Mouse (Mus musculus): ENCODE data around the gene Enc1. TPM values are rescaled to one million over a fixed set of nuclear protein-coding genes. Genes with fewer than 3 reads are reported as not detected.
A peak's percentile ranks its signal among the peaks of the same experiment; 100 is the strongest.

Gene Enc1
- polyA plus RNA-seq, 1 experiment from 2014 or later: 7.9 TPM

DNA sequence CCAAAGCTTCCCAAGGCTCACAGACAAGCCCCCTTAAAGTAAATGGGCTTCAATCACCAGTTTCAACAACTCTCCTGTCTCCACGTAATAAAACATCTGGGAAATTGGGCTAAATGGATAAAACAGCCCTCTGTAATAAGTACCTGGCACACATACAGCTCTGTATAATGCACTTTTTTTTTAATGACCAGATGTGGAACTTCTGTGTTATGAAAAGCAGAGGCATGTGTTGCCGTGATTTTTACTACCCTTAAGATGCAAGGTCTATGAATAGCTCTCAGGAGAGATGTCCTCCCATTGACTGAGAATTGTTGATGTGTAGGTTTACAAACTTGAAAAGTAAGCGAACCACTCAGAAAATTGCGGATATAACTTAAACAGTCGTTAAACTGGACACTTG, 24.7 kb upstream of the Enc1 start:
- Histone ChIP-seq H3K27me3 (ENCODE audit: control insufficient read depth, insufficient read depth, low read length) (no peaks in the 10 kb centered on the region), H3K27ac (ENCODE audit: low read length) (no peak overlapping the region), H3K4me1 (ENCODE audit: control insufficient read depth, insufficient read depth, low read length) (no peaks in the 10 kb centered on the region), H3K9me3 (ENCODE audit: control insufficient read depth, low read depth, low read length) (no peaks in the 10 kb centered on the region), H3K4me2 (replicated peaks; ENCODE audit: low read depth, low read length) (no peak overlapping the region), H3K4me3 (ENCODE audit: low read depth, low read length) (no peak overlapping the region), H3K36me3 (ENCODE audit: control insufficient read depth, insufficient read depth, low read length) (no peaks in the 10 kb centered on the region), H3K9ac (replicated peaks; ENCODE audit: low read depth, low read length) (no peak overlapping the region)
- ATAC-seq (ENCODE audit: insufficient number of reproducible peaks, insufficient read depth, low FRiP score, low read depth): no peak
- 54% methylated on average over 5 of the region's 5 CpGs for WGBS

DNA sequence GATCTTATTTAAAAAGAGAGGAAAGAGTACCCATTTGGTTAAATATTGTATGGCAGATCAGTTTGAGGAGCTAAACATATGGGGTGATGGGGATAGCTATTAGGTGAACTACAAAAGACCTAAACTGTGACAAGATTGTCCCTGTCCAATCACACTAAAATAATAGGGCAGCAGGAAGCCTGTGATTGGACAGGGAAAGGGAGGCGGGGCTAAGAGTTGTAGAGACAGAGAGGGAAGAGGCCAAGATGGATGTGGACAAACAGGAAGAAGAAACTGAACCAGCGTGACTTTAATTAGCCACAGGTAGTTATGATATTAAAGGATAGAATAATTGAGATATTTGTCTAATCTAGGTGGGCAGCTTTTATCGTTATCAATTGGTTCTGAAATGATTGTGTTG, 20.9 kb upstream of the Enc1 start:
- Histone ChIP-seq H3K9ac (replicated peaks; ENCODE audit: low read depth, low read length) (no peak overlapping the region), H3K27me3 (ENCODE audit: control insufficient read depth, insufficient read depth, low read length) (no peaks in the 10 kb centered on the region), H3K27ac (ENCODE audit: low read length) (no peak overlapping the region), H3K9me3 (ENCODE audit: control insufficient read depth, low read depth, low read length) (no peaks in the 10 kb centered on the region), H3K36me3 (ENCODE audit: control insufficient read depth, insufficient read depth, low read length) (no peaks in the 10 kb centered on the region), H3K4me2 (replicated peaks; ENCODE audit: low read depth, low read length) (no peak overlapping the region), H3K4me1 (ENCODE audit: control insufficient read depth, insufficient read depth, low read length) (no peaks in the 10 kb centered on the region), H3K4me3 (ENCODE audit: low read depth, low read length) (no peak overlapping the region)
- no peak for ATAC-seq (ENCODE audit: insufficient number of reproducible peaks, insufficient read depth, low FRiP score, low read depth)
- 90% methylated on average over 3 of the region's 3 CpGs for WGBS

DNA sequence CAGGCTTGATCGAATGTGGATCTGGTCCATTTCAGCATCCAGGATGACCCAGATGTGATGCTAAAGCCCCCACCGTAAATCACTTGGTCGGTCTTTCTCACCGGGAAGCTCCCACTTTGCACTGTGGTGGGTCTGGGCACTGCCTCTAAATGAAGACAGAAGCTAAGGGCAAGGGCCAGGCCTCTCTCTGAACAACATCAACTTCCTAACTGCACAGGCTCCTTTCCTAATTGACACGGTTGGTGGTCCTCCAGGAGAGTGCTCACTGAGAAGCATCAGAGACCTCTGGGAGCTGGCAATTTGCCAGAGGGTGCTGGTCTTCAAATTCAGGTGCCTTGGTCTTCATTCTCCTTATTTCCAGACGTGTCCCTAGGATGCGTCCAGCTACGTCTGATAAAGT, 17.0 kb upstream of the Enc1 start:
- Histone ChIP-seq H3K9me3 (ENCODE audit: control insufficient read depth, low read depth, low read length) (no peaks in the 10 kb centered on the region), H3K4me3 (ENCODE audit: low read depth, low read length) (no peak overlapping the region), H3K4me1 (ENCODE audit: control insufficient read depth, insufficient read depth, low read length) (no peaks in the 10 kb centered on the region), H3K27me3 (ENCODE audit: control insufficient read depth, insufficient read depth, low read length) (no peaks in the 10 kb centered on the region), H3K36me3 (ENCODE audit: control insufficient read depth, insufficient read depth, low read length) (no peaks in the 10 kb centered on the region), H3K4me2 (replicated peaks; ENCODE audit: low read depth, low read length) (no peak overlapping the region), H3K9ac (replicated peaks; ENCODE audit: low read depth, low read length) (no peak overlapping the region), H3K27ac (ENCODE audit: low read length) (no peak overlapping the region)
- ATAC-seq (ENCODE audit: insufficient number of reproducible peaks, insufficient read depth, low FRiP score, low read depth): no peak
- WGBS: 62% methylated on average over 8 of the region's 8 CpGs

DNA sequence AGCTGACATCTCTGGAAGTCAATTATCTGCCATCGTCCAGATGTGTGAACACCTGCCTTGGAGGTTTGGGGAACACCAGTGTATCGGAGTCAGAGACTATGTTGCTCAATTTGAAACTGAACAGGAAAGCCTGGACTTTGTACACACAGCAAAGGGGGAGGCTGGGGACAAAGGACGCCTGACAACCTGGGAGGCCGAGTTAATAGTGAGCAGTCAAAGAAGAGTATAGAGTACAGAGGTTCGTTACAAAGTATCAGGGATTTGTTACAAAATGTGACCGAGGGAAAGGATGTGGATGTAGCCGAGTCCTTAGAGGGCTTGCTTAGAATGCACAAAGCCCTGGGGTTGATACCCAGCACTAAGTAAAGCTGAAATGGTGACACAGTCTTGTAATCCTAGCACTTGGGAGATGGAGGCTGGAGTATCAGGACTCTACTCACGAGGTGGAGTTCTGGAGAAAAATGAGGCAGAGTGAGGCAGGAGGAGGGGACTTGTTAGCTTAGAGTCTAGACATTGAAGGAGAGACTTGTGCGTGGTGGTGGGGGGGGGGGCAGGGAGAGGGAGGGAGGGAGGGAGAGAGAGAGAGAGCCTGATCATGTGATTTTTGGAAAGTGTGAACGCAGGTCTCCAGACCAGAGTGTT, 16.4 kb upstream of the Enc1 start:
- 60% methylated on average over 9 of the region's 10 CpGs for WGBS
- Histone ChIP-seq H3K36me3 (ENCODE audit: control insufficient read depth, insufficient read depth, low read length) (no peaks in the 10 kb centered on the region), H3K9ac (replicated peaks; ENCODE audit: low read depth, low read length) (no peak overlapping the region), H3K9me3 (ENCODE audit: control insufficient read depth, low read depth, low read length) (no peaks in the 10 kb centered on the region), H3K4me1 (ENCODE audit: control insufficient read depth, insufficient read depth, low read length) (no peaks in the 10 kb centered on the region), H3K4me2 (replicated peaks; ENCODE audit: low read depth, low read length) (no peak overlapping the region), H3K27ac (ENCODE audit: low read length) (no peak overlapping the region; the same call in 1 of the 2 replicates), H3K27me3 (ENCODE audit: control insufficient read depth, insufficient read depth, low read length) (no peaks in the 10 kb centered on the region), H3K4me3 (ENCODE audit: low read depth, low read length) (no peak overlapping the region)
- ATAC-seq (ENCODE audit: insufficient number of reproducible peaks, insufficient read depth, low FRiP score, low read depth): no peak; the same call in 1 of the 2 replicates

DNA sequence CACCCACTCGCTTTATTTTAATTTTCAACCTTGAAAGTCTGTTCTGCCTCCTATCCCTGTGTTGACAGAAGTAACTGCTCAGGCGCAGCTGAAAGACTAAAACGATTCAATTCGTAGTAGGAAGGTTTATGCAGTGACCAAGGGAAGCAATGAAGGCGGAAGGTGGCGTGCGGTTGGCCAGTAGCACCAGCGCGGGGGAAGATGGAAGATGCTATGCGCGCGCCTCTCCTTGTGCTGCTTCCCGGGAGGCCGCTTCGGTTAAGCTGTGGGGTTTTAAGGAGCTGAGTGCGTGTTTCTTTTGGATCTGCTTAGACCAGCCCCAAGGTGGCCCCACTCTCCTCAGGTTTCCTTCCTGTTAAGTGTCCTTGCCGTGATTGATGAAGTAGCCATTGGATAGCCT, 15.8 kb upstream of the Enc1 start:
- Histone ChIP-seq H3K4me1 (ENCODE audit: control insufficient read depth, insufficient read depth, low read length) (no peaks in the 10 kb centered on the region), H3K27me3 (ENCODE audit: control insufficient read depth, insufficient read depth, low read length) (no peaks in the 10 kb centered on the region), H3K36me3 (ENCODE audit: control insufficient read depth, insufficient read depth, low read length) (no peaks in the 10 kb centered on the region), H3K27ac (ENCODE audit: low read length) (peak overlapping the region; percentile 27; the same call in 1 of the 2 replicates), H3K9me3 (ENCODE audit: control insufficient read depth, low read depth, low read length) (no peaks in the 10 kb centered on the region), H3K9ac (replicated peaks; ENCODE audit: low read depth, low read length) (no peak overlapping the region), H3K4me3 (ENCODE audit: low read depth, low read length) (no peak overlapping the region), H3K4me2 (replicated peaks; ENCODE audit: low read depth, low read length) (peak overlapping the region; percentile 20)
- WGBS: 51% methylated on average over 17 of the region's 17 CpGs
- ATAC-seq (ENCODE audit: insufficient number of reproducible peaks, insufficient read depth, low FRiP score, low read depth): no peak

DNA sequence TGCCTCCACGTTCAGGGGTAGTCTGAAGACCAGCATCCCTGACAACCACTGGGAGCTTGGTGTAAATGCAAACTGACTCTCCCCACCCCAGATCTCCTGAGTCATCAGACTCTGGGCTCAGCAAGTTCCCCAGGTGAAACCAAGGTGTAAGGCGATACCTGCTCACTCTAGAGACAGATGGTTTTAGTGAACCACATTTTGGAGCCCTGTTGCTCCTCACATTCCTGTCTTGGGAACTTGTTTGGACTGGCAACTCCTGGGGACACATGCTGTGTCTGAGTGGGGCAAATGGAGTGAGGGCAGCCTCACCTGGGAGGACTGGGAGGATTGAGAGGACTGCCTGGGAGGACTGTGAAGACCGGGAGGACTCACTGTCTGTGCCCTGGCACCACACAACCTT, 13.1 kb upstream of the Enc1 start:
- WGBS: 87% methylated on average over 3 of the region's 3 CpGs
- H3K27me3 ChIP-seq (ENCODE audit: control insufficient read depth, insufficient read depth, low read length): no peaks in the 10 kb centered on the region
- no peak overlapping the region for H3K27ac ChIP-seq (ENCODE audit: low read length)
- no peak overlapping the region for H3K9ac ChIP-seq (replicated peaks; ENCODE audit: low read depth, low read length)
- H3K4me2 ChIP-seq (replicated peaks; ENCODE audit: low read depth, low read length): no peak overlapping the region
- H3K9me3 ChIP-seq (ENCODE audit: control insufficient read depth, low read depth, low read length): no peaks in the 10 kb centered on the region
- no peaks in the 10 kb centered on the region for H3K36me3 ChIP-seq (ENCODE audit: control insufficient read depth, insufficient read depth, low read length)
- ATAC-seq (ENCODE audit: insufficient number of reproducible peaks, insufficient read depth, low FRiP score, low read depth): no peak
- no peaks in the 10 kb centered on the region for H3K4me1 ChIP-seq (ENCODE audit: control insufficient read depth, insufficient read depth, low read length)
- H3K4me3 ChIP-seq (ENCODE audit: low read depth, low read length): no peak overlapping the region

DNA sequence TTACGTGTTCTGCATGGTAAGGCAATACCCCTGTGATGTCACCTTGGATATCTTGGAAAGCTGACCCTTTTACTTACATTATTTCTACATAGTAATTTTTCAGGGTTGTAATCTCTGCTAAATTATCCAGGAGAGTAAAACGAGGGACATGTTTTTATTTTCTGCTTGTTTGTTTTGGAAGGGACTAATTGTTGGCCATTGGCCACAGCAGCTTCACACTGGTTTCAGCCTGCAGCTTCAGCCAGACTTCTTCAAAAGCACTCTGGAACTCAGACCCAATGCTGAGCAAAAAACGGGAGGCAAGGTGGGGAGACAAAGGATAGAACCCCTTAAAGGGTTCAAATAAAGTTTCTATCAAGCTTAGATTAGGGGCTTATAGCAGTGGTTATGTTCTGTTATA, 10.8 kb upstream of the Enc1 start:
- Histone ChIP-seq H3K9ac (replicated peaks; ENCODE audit: low read depth, low read length) (no peak overlapping the region), H3K36me3 (ENCODE audit: control insufficient read depth, insufficient read depth, low read length) (no peaks in the 10 kb centered on the region), H3K27me3 (ENCODE audit: control insufficient read depth, insufficient read depth, low read length) (no peaks in the 10 kb centered on the region), H3K4me3 (ENCODE audit: low read depth, low read length) (no peak overlapping the region), H3K27ac (ENCODE audit: low read length) (no peak overlapping the region), H3K9me3 (ENCODE audit: control insufficient read depth, low read depth, low read length) (no peaks in the 10 kb centered on the region), H3K4me2 (replicated peaks; ENCODE audit: low read depth, low read length) (no peak overlapping the region), H3K4me1 (ENCODE audit: control insufficient read depth, insufficient read depth, low read length) (no peaks in the 10 kb centered on the region)
- 76% methylated on average over 3 of the region's 3 CpGs for WGBS
- no peak for ATAC-seq (ENCODE audit: insufficient number of reproducible peaks, insufficient read depth, low FRiP score, low read depth)

DNA sequence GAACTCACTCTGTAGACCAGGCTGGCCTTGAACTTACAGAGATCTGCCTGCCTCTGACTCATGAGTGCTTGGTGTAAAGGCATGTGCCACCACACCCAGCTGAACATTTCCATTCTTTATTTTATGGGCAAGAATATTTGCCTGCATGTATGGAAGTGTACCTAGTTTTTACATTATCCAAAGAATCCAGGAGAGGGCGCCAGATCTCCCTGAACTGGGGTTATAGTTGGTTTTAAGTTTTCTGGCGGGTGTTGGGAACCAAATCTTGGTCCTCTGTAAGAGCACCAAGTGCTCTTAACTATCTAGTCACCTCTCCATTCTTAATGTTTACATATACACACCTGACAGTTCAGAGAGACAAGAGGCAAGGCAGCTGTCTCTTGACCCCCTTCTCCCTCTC, 7.8 kb upstream of the Enc1 start:
- WGBS: 68% methylated on average over 2 of the region's 2 CpGs

More for the DNA sequence above, 7.8 kb upstream of the Enc1 start:
- no peak overlapping the region for H3K4me3 ChIP-seq (ENCODE audit: low read depth, low read length)
- no peak overlapping the region for H3K9ac ChIP-seq (replicated peaks; ENCODE audit: low read depth, low read length)
- no peaks in the 10 kb centered on the region for H3K9me3 ChIP-seq (ENCODE audit: control insufficient read depth, low read depth, low read length)
- H3K36me3 ChIP-seq (ENCODE audit: control insufficient read depth, insufficient read depth, low read length): no peaks in the 10 kb centered on the region
- H3K4me2 ChIP-seq (replicated peaks; ENCODE audit: low read depth, low read length): no peak overlapping the region
- no peak for ATAC-seq (ENCODE audit: insufficient number of reproducible peaks, insufficient read depth, low FRiP score, low read depth)
- H3K4me1 ChIP-seq (ENCODE audit: control insufficient read depth, insufficient read depth, low read length): no peaks in the 10 kb centered on the region; the same call in 1 of the 2 replicates
- no peak overlapping the region for H3K27ac ChIP-seq (ENCODE audit: low read length)
- no peaks in the 10 kb centered on the region for H3K27me3 ChIP-seq (ENCODE audit: control insufficient read depth, insufficient read depth, low read length)
